Mouse (Mus musculus): ENCODE measurements around the gene Ripply2.

GRCm38 (mm10) chr9:86999956-87000582 is 15.3 kb upstream of the Ripply2 start:
- TF ChIP-seq CTCF (IDR thresholded peaks at IDR 0.05; ENCODE audit: extremely low read depth, insufficient read depth, insufficient read length, insufficient replicate concordance) (no peak), POLR2A (IDR thresholded peaks at IDR 0.05; ENCODE audit: low read depth, low read length) (no peak)
